Mouse (Mus musculus) adrenal gland, adult 10 weeks (tissue): Measurements from ENCODE around the gene Anapc4. TPM values are rescaled to one million over a fixed set of nuclear protein-coding genes. Genes with fewer than 3 reads are reported as not detected.

ENCODE experiments used
- polyA plus RNA-seq: library from polyadenylated mRNA; stranded (reverse); fragments of 350-450 nt; fragmentation: Illumina TruSeq; extraction: RNeasy Lipid Tissue Mini Kit (QIAGEN cat#74804); gene quantifications from one replicate; pipeline ENCODE4 v1.2.3, GENCODE M21; 2014; ENCODE audit warnings: low read depth, low replicate concordance

The Anapc4 gene
- 185 TPM for polyA plus RNA-seq

GRCm38 (mm10) chr5:52833761-52834274 lies at the start of gene Anapc4:
Gene Anapc4 (plus strand): TSS chr5:52834012.

Other genes with a start within 250 kb of the Anapc4 start
- gene Sepsecs, start 164.3 kb upstream of the Anapc4 start, polyA plus RNA-seq, result 31.3 TPM
- 21.7 TPM for gene Pi4k2b, start 92.4 kb upstream of the Anapc4 start, polyA plus RNA-seq
- gene Zcchc4, start 58.6 kb upstream of the Anapc4 start, polyA plus RNA-seq, result 22.0 TPM
- 0.17 TPM for gene Slc34a2, start 204.1 kb downstream of the Anapc4 start, polyA plus RNA-seq